Mouse (Mus musculus): ENCODE data around the gene Neu3. TPM values are rescaled to one million over a fixed set of nuclear protein-coding genes. Genes with fewer than 3 reads are reported as not detected.

Gene Neu3
- 1.9 and 2.3 TPM in 2 replicates for polyA plus RNA-seq (2011; ENCODE audit: insufficient read length, low read depth, missing spikeins)

GRCm38 (mm10) chr7:99828083-99828570, at the start of gene Neu3:
TSS of gene Neu3 (minus strand) at chr7:99828417.
- TF ChIP-seq CTCF (IDR thresholded peaks at IDR 0.05; ENCODE audit: borderline replicate concordance, insufficient read depth, low read length), result no peak
- peak; percentile 95 for TF ChIP-seq POLR2A (IDR thresholded peaks at IDR 0.05; ENCODE audit: low read depth, low read length)
- Histone ChIP-seq H3K4me1 (ENCODE audit: control insufficient read depth, insufficient read depth, low read length) (no peaks in the 10 kb centered on the region), H3K27ac (ENCODE audit: insufficient read depth, low read length) (peak within 1 kb of the TSS; percentile 93), H3K4me3 (ENCODE audit: insufficient read depth, low read length) (peak within 1 kb of the TSS; percentile 44)

- TF ChIP-seq POLR2A (IDR thresholded peaks at IDR 0.05; ENCODE audit: low read depth, low read length) (no peak), CTCF (IDR thresholded peaks at IDR 0.05; ENCODE audit: borderline replicate concordance, insufficient read depth, low read length) (peak; percentile 89)
- Histone ChIP-seq H3K27ac (ENCODE audit: insufficient read depth, low read length) (no peak overlapping the region), H3K4me1 (ENCODE audit: control insufficient read depth, insufficient read depth, low read length) (no peaks in the 10 kb centered on the region), H3K4me3 (ENCODE audit: insufficient read depth, low read length) (no peak overlapping the region)
Measured at GRCm38 (mm10) chr7:99876345-99876744, 48.1 kb upstream of the Neu3 start.

- TF ChIP-seq CTCF (IDR thresholded peaks at IDR 0.05; ENCODE audit: borderline replicate concordance, insufficient read depth, low read length) (no peak), POLR2A (IDR thresholded peaks at IDR 0.05; ENCODE audit: low read depth, low read length) (no peak)
- no peak overlapping the region for H3K27ac ChIP-seq (ENCODE audit: insufficient read depth, low read length)
- no peak overlapping the region for H3K4me3 ChIP-seq (ENCODE audit: insufficient read depth, low read length)
- no peaks in the 10 kb centered on the region for H3K4me1 ChIP-seq (ENCODE audit: control insufficient read depth, insufficient read depth, low read length)
Measured at GRCm38 (mm10) chr7:99875891-99876290, 47.7 kb upstream of the Neu3 start.

DNA sequence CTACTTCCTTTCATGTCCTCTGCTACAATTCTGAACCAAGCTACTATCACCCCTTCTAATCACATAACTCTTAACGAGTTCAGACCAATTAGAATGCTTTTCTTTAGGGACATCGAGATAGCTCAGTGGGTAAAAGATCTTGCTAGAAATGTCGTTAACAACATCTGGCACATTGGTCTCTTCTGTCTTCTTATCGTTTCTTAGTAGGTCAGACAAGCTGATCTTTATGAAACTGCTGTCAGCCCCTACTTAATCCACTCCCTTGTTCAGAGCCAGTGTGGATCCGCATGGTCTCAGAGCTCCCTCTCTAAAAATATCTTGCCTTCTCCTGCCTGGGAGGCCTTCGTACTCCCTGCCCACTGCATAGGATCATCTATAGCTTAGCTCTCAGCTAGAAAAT, 45.7 kb upstream of the Neu3 start:
- no peak overlapping the region for H3K27ac ChIP-seq (ENCODE audit: insufficient read depth, low read length)
- no peaks in the 10 kb centered on the region for H3K4me1 ChIP-seq (ENCODE audit: control insufficient read depth, insufficient read depth, low read length)
- no peak overlapping the region for H3K4me3 ChIP-seq (ENCODE audit: insufficient read depth, low read length)
- no peak for TF ChIP-seq CTCF (IDR thresholded peaks at IDR 0.05; ENCODE audit: borderline replicate concordance, insufficient read depth, low read length)
- no peak for TF ChIP-seq POLR2A (IDR thresholded peaks at IDR 0.05; ENCODE audit: low read depth, low read length)

DNA sequence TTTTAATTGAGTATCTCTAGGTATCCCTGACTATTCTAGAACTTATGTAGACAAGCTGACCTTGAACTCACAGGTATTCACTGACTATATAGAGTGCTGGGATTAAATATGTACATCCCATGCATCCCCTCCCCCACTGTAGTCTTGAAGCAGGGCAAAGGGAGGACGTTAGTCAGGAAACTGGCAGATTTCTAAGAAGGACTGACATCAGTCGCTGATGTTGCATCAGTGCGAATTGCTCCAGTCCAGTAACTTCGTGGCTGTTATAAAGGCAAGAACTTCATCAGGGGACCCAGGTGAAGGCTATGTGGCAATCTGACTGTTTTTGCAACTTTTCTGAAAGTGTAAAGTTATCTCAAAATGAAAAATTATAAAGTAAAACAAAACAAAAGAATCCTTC, 41.1 kb upstream of the Neu3 start:
- Histone ChIP-seq H3K4me1 (ENCODE audit: control insufficient read depth, insufficient read depth, low read length) (no peaks in the 10 kb centered on the region; the same call in 1 of the 2 replicates), H3K27ac (ENCODE audit: insufficient read depth, low read length) (no peak overlapping the region), H3K4me3 (ENCODE audit: insufficient read depth, low read length) (no peak overlapping the region)
- TF ChIP-seq POLR2A (IDR thresholded peaks at IDR 0.05; ENCODE audit: low read depth, low read length), result no peak
- no peak for TF ChIP-seq CTCF (IDR thresholded peaks at IDR 0.05; ENCODE audit: borderline replicate concordance, insufficient read depth, low read length)

GRCm38 (mm10) chr7:99865219-99865618, 37.0 kb upstream of the Neu3 start:
- peaks cover 5% of the 10 kb centered on the region for H3K4me1 ChIP-seq (ENCODE audit: control insufficient read depth, insufficient read depth, low read length)
- H3K4me3 ChIP-seq (ENCODE audit: insufficient read depth, low read length), result no peak overlapping the region
- TF ChIP-seq POLR2A (IDR thresholded peaks at IDR 0.05; ENCODE audit: low read depth, low read length) (no peak), CTCF (IDR thresholded peaks at IDR 0.05; ENCODE audit: borderline replicate concordance, insufficient read depth, low read length) (no peak)

GRCm38 (mm10) chr7:99864241-99865028, 36.2 kb upstream of the Neu3 start:
- Histone ChIP-seq H3K4me3 (ENCODE audit: insufficient read depth, low read length) (no peak overlapping the region), H3K27ac (ENCODE audit: insufficient read depth, low read length) (peak overlapping the region; percentile 87), H3K4me1 (ENCODE audit: control insufficient read depth, insufficient read depth, low read length) (peaks cover 5% of the 10 kb centered on the region)
- TF ChIP-seq POLR2A (IDR thresholded peaks at IDR 0.05; ENCODE audit: low read depth, low read length), result no peak
- no peak for TF ChIP-seq CTCF (IDR thresholded peaks at IDR 0.05; ENCODE audit: borderline replicate concordance, insufficient read depth, low read length)

More at GRCm38 (mm10) chr7:99865219-99865618, 37.0 kb upstream of the Neu3 start:
- H3K27ac ChIP-seq (ENCODE audit: insufficient read depth, low read length), result peak overlapping the region; percentile 87

- H3K4me1 ChIP-seq (ENCODE audit: control insufficient read depth, insufficient read depth, low read length), result peaks cover 5% of the 10 kb centered on the region
- H3K4me3 ChIP-seq (ENCODE audit: insufficient read depth, low read length), result no peak within 1 kb of the TSS
- peak within 1 kb of the TSS; percentile 72 for H3K27ac ChIP-seq (ENCODE audit: insufficient read depth, low read length)
- TF ChIP-seq POLR2A (IDR thresholded peaks at IDR 0.05; ENCODE audit: low read depth, low read length) (no peak), CTCF (IDR thresholded peaks at IDR 0.05; ENCODE audit: borderline replicate concordance, insufficient read depth, low read length) (no peak)
Measured at GRCm38 (mm10) chr7:99863362-99863761, 35.1 kb upstream of the Neu3 start, which contains the start of gene Spcs2. TSS of gene Spcs2 (minus strand) at chr7:99863462.

- H3K4me1 ChIP-seq (ENCODE audit: control insufficient read depth, insufficient read depth, low read length), result 0 out of 2 replicates have a peak, but pooled peaks cover 2% of the 10 kb centered on the region
- TF ChIP-seq POLR2A (IDR thresholded peaks at IDR 0.05; ENCODE audit: low read depth, low read length) (peak; percentile 92), CTCF (IDR thresholded peaks at IDR 0.05; ENCODE audit: borderline replicate concordance, insufficient read depth, low read length) (no peak)
- no peak within 1 kb of the TSS for H3K27ac ChIP-seq (ENCODE audit: insufficient read depth, low read length)
- peak within 1 kb of the TSS; percentile 72 for H3K4me3 ChIP-seq (ENCODE audit: insufficient read depth, low read length)
Measured at GRCm38 (mm10) chr7:99858813-99859585, 30.8 kb upstream of the Neu3 start, which contains the start of gene Xrra1. TSS of gene Xrra1 (plus strand) at chr7:99859116.

Data from embryonic fibroblast, embryonic 13.5 days (primary cell).